Mouse (Mus musculus) ovary, postnatal 14 days (tissue): ENCODE results near the gene Lactbl1.

ENCODE experiments used
- DNase-seq: peaks from one replicate; pipeline ENCODE4 v3.0.0; 2022; ENCODE audit warnings: low spot score

Gene Lactbl1

DNA sequence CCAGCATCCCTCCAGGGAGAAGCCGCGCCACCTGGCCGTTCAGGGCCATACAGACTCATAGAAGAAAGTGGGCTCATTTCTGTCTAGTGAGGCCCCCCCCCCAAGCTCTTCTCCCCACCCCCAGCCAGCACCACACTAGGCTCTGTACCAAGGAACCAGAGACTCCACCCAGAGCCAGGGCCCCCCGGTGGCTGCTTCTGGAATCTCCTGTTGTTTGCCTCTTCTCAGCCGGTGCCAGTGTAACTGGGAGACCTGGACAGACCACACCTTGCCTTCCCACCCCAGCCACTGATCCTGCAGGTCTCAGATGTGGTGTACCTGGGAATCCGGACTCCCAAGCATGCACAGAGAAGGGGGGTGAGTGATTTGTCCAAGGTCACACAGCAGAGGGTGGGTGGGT, 62.1 kb downstream of the Lactbl1 start:
- no peak for DNase-seq

GRCm38 (mm10) chr4:136685431-136685869, 63.0 kb downstream of the Lactbl1 start:
- DNase-seq = no peak

GRCm38 (mm10) chr4:136688113-136688512, 65.7 kb downstream of the Lactbl1 start:
- no peak for DNase-seq
